Mouse (Mus musculus) kidney, adult 2 months (tissue): ENCODE results near the gene Als2cl.

ENCODE experiments used
- CTCF ChIP-seq: fragments of 200-500 bp; conservative IDR thresholded peaks from 2 replicates; pipeline ENCODE4 v1.5.1; 2011; ENCODE audit warnings: low read depth, mild to moderate bottlenecking, control low read depth, low read length, moderate library complexity, mixed read lengths; ENCODE audit not compliant: insufficient read depth, insufficient read length
- POLR2A ChIP-seq: fragments of 200-500 bp; IDR thresholded peaks from one replicate; pipeline ENCODE4 v1.6.1; 2011; ENCODE audit warnings: low read depth, low read length, control low read depth

GRCm38 (mm10) chr9:110915466-110915865 lies 35.8 kb downstream of the Als2cl start:
- TF ChIP-seq POLR2A (no peak), CTCF (no peak)
